Mouse (Mus musculus) intestine, postnatal 0 days (tissue): Measurements from ENCODE around the gene Gm19345. TPM values are rescaled to one million over a fixed set of nuclear protein-coding genes. Genes with fewer than 3 reads are reported as not detected.
A peak's percentile ranks its signal among the peaks of the same experiment; 100 is the strongest.

Source experiments
- ATAC-seq: fragments of 200-750 bp; cut with Nextera tagmentation; 2 replicates; pipeline ENCODE4 v1.8.0; 2017; ENCODE audit warnings: mild to moderate bottlenecking, moderate TSS enrichment, moderate library complexity
- H3K27ac ChIP-seq: fragments of 300-500 bp; sonication (generic); 2 replicates; pipeline ENCODE4 v1.5.1; 2014; ENCODE audit warnings: mild to moderate bottlenecking, low read depth, low read length, moderate library complexity
- H3K27me3 ChIP-seq: fragments of 300-500 bp; sonication (generic); replicated peaks from 2 replicates; pipeline ENCODE4 v1.6.1; 2014; ENCODE audit warnings: low read length, mixed read lengths; ENCODE audit not compliant: control insufficient read depth, insufficient read depth
- H3K36me3 ChIP-seq: fragments of 300-500 bp; sonication (generic); 2 replicates; pipeline ENCODE4 v1.6.1; 2014; ENCODE audit warnings: mild to moderate bottlenecking, moderate library complexity; ENCODE audit not compliant: control insufficient read depth, insufficient read depth
- H3K4me1 ChIP-seq: fragments of 300-500 bp; sonication (generic); replicated peaks from 2 replicates; pipeline ENCODE4 v1.6.1; 2014; ENCODE audit warnings: antibody characterized with exemption, low read length, mixed read lengths; ENCODE audit not compliant: control insufficient read depth, insufficient read depth
- H3K4me2 ChIP-seq: fragments of 300-500 bp; sonication (generic); replicated peaks from 2 replicates; pipeline ENCODE4 v1.6.1; 2014; ENCODE audit warnings: low read depth, mild to moderate bottlenecking, moderate library complexity
- H3K4me3 ChIP-seq: fragments of 300-500 bp; sonication (generic); 2 replicates; pipeline ENCODE4 v1.5.1; 2014; ENCODE audit warnings: low read depth, low read length
- H3K9ac ChIP-seq: fragments of 300-500 bp; sonication (generic); 2 replicates; pipeline ENCODE4 v1.6.1; 2014; ENCODE audit warnings: mild to moderate bottlenecking, low read depth, low read length
- H3K9me3 ChIP-seq: fragments of 300-500 bp; sonication (generic); 2 replicates; pipeline ENCODE4 v1.6.1; 2016; ENCODE audit warnings: mixed run types; ENCODE audit not compliant: control insufficient read depth
- CTCF ChIP-seq: sonication (generic); IDR thresholded peaks from 2 replicates; pipeline ENCODE4 v1.5.1; 2016; ENCODE audit warnings: low read depth, mild to moderate bottlenecking, control low read depth, antibody characterized with exemption, moderate library complexity
- WGBS: fragments of 180-500 bp; shearing (Covaris S2); extraction: QIAGEN DNeasy Blood & Tissue Kit; methylation state at CpG from one replicate; pipeline ENCODE4 v1.1.7; 2014; 5-methylcytosine and 5-hydroxymethylcytosine counted together
- polyA plus RNA-seq: library from polyadenylated mRNA; unstranded; fragments of >200 nt; fragmentation: Nextera tagmentation; extraction: Ambion mirVana; gene quantifications from 2 replicates; pipeline ENCODE4 v1.2.1, GENCODE M21; 2015

Gm19345 gene
- polyA plus RNA-seq, 1 experiment from 2014 or later: 0.39 TPM

GRCm38 (mm10) chr7:19842885-19843504, 8.8 kb upstream of the Gm19345 start:
- TF ChIP-seq CTCF: no peak
- peak overlapping the region; percentile 11; the same call in 1 of the 2 replicates for H3K9ac ChIP-seq
- 0 out of 2 replicates have a peak, but pooled peaks cover 6% of the 10 kb centered on the region for H3K4me1 ChIP-seq
- no peaks in the 10 kb centered on the region for H3K9me3 ChIP-seq
- no peaks in the 10 kb centered on the region for H3K36me3 ChIP-seq
- H3K27me3 ChIP-seq: no peaks in the 10 kb centered on the region
- 22% methylated on average over 19 of the region's 19 CpGs for WGBS
- peak overlapping the region; percentile 83 for H3K27ac ChIP-seq
- peak overlapping the region; percentile 48 for H3K4me2 ChIP-seq
- ATAC-seq: peak; percentile 84
- H3K4me3 ChIP-seq: no peak overlapping the region

GRCm38 (mm10) chr7:19843561-19843960, 8.2 kb upstream of the Gm19345 start:
- Histone ChIP-seq H3K9me3 (no peaks in the 10 kb centered on the region), H3K4me2 (peak overlapping the region; percentile 48), H3K27me3 (no peaks in the 10 kb centered on the region), H3K27ac (peak overlapping the region; percentile 83), H3K36me3 (no peaks in the 10 kb centered on the region), H3K9ac (peak overlapping the region; percentile 11; the same call in 1 of the 2 replicates), H3K4me1 (0 out of 2 replicates have a peak, but pooled peaks cover 6% of the 10 kb centered on the region), H3K4me3 (no peak overlapping the region)
- peak; percentile 76 for ATAC-seq
- 3% methylated on average over 11 of the region's 11 CpGs for WGBS
- TF ChIP-seq CTCF: peak; percentile 97

- H3K36me3 ChIP-seq: no peaks in the 10 kb centered on the region
- no peak for ATAC-seq
- H3K4me2 ChIP-seq: no peak overlapping the region
- H3K4me1 ChIP-seq: 0 out of 2 replicates have a peak, but pooled peaks cover 6% of the 10 kb centered on the region
- H3K9me3 ChIP-seq: no peaks in the 10 kb centered on the region
- H3K27me3 ChIP-seq: no peaks in the 10 kb centered on the region
- TF ChIP-seq CTCF: no peak
- WGBS: 67% methylated on average over 15 of the region's 15 CpGs
- H3K27ac ChIP-seq: no peak overlapping the region
- H3K9ac ChIP-seq: no peak overlapping the region
- no peak overlapping the region for H3K4me3 ChIP-seq
These were observed 7.2 kb upstream of the Gm19345 start for GRCm38 (mm10) chr7:19844521-19845171.

- no peak overlapping the region for H3K27ac ChIP-seq
- H3K9ac ChIP-seq: no peak overlapping the region
- no peaks in the 10 kb centered on the region for H3K36me3 ChIP-seq
- H3K4me1 ChIP-seq: no peaks in the 10 kb centered on the region
- H3K9me3 ChIP-seq: no peaks in the 10 kb centered on the region
- ATAC-seq: no peak
- no peak overlapping the region for H3K4me3 ChIP-seq
- H3K27me3 ChIP-seq: peaks cover 27% of the 10 kb centered on the region
- no peak for TF ChIP-seq CTCF
- WGBS: 86% methylated on average over 20 of the region's 20 CpGs
- no peak overlapping the region for H3K4me2 ChIP-seq
These were observed 1.7 kb downstream of the Gm19345 start for GRCm38 (mm10) chr7:19853526-19853925.

- ATAC-seq: no peak
These were observed 3.9 kb downstream of the Gm19345 start for GRCm38 (mm10) chr7:19855663-19856062.

GRCm38 (mm10) chr7:19856283-19856682, 4.5 kb downstream of the Gm19345 start:
- 91% methylated on average over 6 of the region's 6 CpGs for WGBS
- TF ChIP-seq CTCF: no peak
- no peaks in the 10 kb centered on the region for H3K9me3 ChIP-seq

More at GRCm38 (mm10) chr7:19855663-19856062, 3.9 kb downstream of the Gm19345 start:
- H3K4me3 ChIP-seq: no peak overlapping the region
- peaks cover 26% of the 10 kb centered on the region for H3K27me3 ChIP-seq
- H3K36me3 ChIP-seq: no peaks in the 10 kb centered on the region
- no peak overlapping the region for H3K9ac ChIP-seq
- no peaks in the 10 kb centered on the region for H3K4me1 ChIP-seq
- no peak overlapping the region for H3K27ac ChIP-seq
- no peak overlapping the region for H3K4me2 ChIP-seq
- no peak for TF ChIP-seq CTCF
- WGBS: 71% methylated on average over 5 of the region's 5 CpGs
- no peaks in the 10 kb centered on the region for H3K9me3 ChIP-seq

More at GRCm38 (mm10) chr7:19856283-19856682, 4.5 kb downstream of the Gm19345 start:
- no peak for ATAC-seq
- Histone ChIP-seq H3K4me1 (no peaks in the 10 kb centered on the region), H3K9ac (no peak overlapping the region), H3K27me3 (peaks cover 24% of the 10 kb centered on the region), H3K4me3 (no peak overlapping the region), H3K36me3 (no peaks in the 10 kb centered on the region), H3K27ac (no peak overlapping the region), H3K4me2 (no peak overlapping the region)
